Mouse (Mus musculus) embryonic stem cell, embryonic (primary cell): Measurements from ENCODE around the gene Ecm1.

ENCODE experiments used
- CTCF ChIA-PET, 4 experiments: fragments of 300-600 bp in 2 of 4; fragments of 350-600 bp in 2 of 4; sonication (Branson Sonifier 250); formaldehyde crosslinking; loops; one replicate each; lab custom pipeline; 2022; ENCODE audit warnings: inconsistent platforms in 2 of 4; lab: Charles Lee
- POLR2A ChIA-PET, 4 experiments: fragments of 300-600 bp in 2 of 4; fragments of 350-600 bp in 2 of 4; sonication (Branson Sonifier 250); formaldehyde crosslinking; loops; one replicate each; lab custom pipeline; 2022; ENCODE audit warnings: antibody characterized with exemption in 4 of 4, inconsistent platforms in 1 of 4; lab: Charles Lee

Gene Ecm1

DNA sequence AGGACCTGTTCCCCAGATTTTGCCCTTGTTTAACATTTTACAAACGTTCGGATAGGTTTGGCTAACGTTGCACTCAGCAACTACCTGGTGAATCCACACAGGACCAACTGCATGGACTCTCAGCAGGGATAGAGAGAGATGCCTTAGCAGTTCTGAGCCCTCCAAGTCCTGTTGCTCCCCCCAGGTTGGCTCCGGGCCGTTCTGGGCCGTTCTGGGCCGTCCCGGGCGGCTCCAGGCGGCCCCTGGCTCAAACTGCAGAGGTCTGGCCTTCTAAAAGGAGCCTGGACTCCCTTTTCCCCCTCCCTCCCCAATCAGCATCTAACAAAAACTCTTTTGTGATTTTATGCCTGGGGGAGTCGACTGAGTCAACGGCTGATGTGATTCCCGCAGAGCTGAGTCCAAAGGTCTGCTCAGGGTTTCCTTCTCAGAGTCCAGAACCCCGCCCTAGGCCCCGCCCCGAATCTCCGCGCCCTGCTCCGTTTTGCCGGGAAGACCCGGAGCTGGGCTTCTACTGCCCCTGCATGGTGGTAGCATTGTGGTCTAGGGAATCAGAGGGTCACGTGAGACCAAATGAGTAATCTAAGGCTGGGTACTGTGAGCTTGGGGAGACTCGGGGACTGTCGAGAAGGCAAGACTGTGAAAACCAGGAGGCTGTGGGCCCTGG lies 37.4 kb downstream of the Ecm1 start:
- ChIA-PET CTCF (interaction anchor here in 3 of 4 experiments (0.6 to 3.4 kb wide), 13 partner anchors 12 to 70 kb away, joined by 3 to 25 read pairs (median 3); partner anchors contain the start of gene Adamtsl4 (in 1 of the 3)), POLR2A (interaction anchor here (0.5 to 56.4 kb wide), 71 partner anchors 9 to 784 kb away, joined by 3 to 4457 read pairs (median 4); partner anchors contain the start of genes Adamtsl4 (in 3 of the 4), Ensa (in 3 of the 4), Golph3l (in 2 of the 4) and Arnt (in 1 of the 4))

GRCm38 (mm10) chr3:95701085-95701484 lies 38.3 kb downstream of the Ecm1 start:
- ChIA-PET POLR2A (interaction anchor here (0.6 to 56.4 kb wide), 32 partner anchors 9 to 783 kb away, joined by 3 to 4457 read pairs (median 6); partner anchors contain the start of genes Ensa (in 3 of the 4), Adamtsl4 (in 2 of the 4), Gabpb2 (in 1 of the 4) and Golph3l (in 1 of the 4)), CTCF (interaction anchor here in 3 of 4 experiments (0.6 to 3.4 kb wide), 5 partner anchors 11 to 331 kb away, joined by 3 to 25 read pairs (median 3); no protein-coding TSS in a partner anchor)

GRCm38 (mm10) chr3:95700233-95700681 lies 39.1 kb downstream of the Ecm1 start:
- ChIA-PET CTCF (interaction anchor here in 3 of 4 experiments (0.6 to 3.4 kb wide), 3 partner anchors 23 to 332 kb away, joined by 3 to 25 read pairs (median 7); no protein-coding TSS in a partner anchor), POLR2A (interaction anchor here in 3 of 4 experiments (1.0 to 56.4 kb wide), 14 partner anchors 10 to 112 kb away, joined by 3 to 4457 read pairs (median 20); partner anchors contain the start of genes Adamtsl4 (in 2 of the 3), Ensa (in 1 of the 3), Golph3l (in 1 of the 3) and Mcl1 (in 1 of the 3))

- CTCF ChIA-PET, result interaction anchor here in 1 of 4 experiments (0.7 kb wide), 1 partner anchor 21 kb away, joined by 3 read pairs; no protein-coding TSS in a partner anchor
- POLR2A ChIA-PET, result interaction anchor here (0.5 to 56.4 kb wide), 9 partner anchors 9 to 264 kb away, joined by 3 to 4457 read pairs (median 39); partner anchors contain the start of genes Adamtsl4 (in 2 of the 4), Arnt (in 1 of the 4), Ecm1 (in 1 of the 4) and Ensa (in 1 of the 4)
Observed at GRCm38 (mm10) chr3:95698286-95698685, 41.1 kb downstream of the Ecm1 start.

- ChIA-PET CTCF (no interaction called here), POLR2A (interaction anchor here in 3 of 4 experiments (0.7 to 56.4 kb wide), 9 partner anchors 8 to 72 kb away, joined by 3 to 4457 read pairs (median 5); partner anchors contain the start of genes Ensa (in 2 of the 3), Adamtsl4 (in 1 of the 3) and Mcl1 (in 1 of the 3))
Observed at GRCm38 (mm10) chr3:95696360-95696759, 43.0 kb downstream of the Ecm1 start.

DNA sequence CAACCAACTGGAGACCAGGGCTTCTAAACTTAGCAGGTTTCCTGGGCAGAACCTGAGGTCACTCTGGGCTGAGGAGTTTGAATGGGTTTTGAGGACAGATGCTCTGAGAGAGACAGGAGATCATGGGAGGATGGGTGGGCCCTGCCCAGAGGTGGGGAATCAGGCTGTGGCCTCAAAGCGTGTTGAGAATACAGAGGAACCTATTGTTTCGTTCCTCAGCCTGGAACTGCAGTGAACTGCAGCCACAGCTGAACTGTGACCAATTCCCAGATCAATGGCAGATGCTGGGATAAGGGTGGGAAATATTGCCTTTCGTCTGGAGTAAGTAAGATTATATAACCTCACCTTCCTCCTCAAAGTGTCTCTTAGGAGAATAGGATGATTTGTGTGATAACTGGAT lies 43.6 kb downstream of the Ecm1 start:
- CTCF ChIA-PET, result interaction anchor here in 1 of 4 experiments (0.6 kb wide), 1 partner anchor 30 kb away, joined by 4 read pairs; no protein-coding TSS in a partner anchor
- POLR2A ChIA-PET, result interaction anchor here in 3 of 4 experiments (0.6 to 56.4 kb wide), 7 partner anchors 8 to 44 kb away, joined by 3 to 4457 read pairs (median 5); partner anchors contain the start of genes Adamtsl4 (in 1 of the 3), Ensa (in 1 of the 3) and Mcl1 (in 1 of the 3)

GRCm38 (mm10) chr3:95694808-95695703 lies 44.3 kb downstream of the Ecm1 start:
- ChIA-PET CTCF (interaction anchor here (0.6 to 1.3 kb wide), 5 partner anchors 8 to 43 kb away, joined by 3 to 5 read pairs (median 4); no protein-coding TSS in a partner anchor), POLR2A (interaction anchor here in 3 of 4 experiments (0.6 to 56.4 kb wide), 5 partner anchors 12 to 44 kb away, joined by 3 to 4457 read pairs (median 20); partner anchors contain the start of genes Ensa (in 1 of the 3) and Mcl1 (in 1 of the 3))

DNA sequence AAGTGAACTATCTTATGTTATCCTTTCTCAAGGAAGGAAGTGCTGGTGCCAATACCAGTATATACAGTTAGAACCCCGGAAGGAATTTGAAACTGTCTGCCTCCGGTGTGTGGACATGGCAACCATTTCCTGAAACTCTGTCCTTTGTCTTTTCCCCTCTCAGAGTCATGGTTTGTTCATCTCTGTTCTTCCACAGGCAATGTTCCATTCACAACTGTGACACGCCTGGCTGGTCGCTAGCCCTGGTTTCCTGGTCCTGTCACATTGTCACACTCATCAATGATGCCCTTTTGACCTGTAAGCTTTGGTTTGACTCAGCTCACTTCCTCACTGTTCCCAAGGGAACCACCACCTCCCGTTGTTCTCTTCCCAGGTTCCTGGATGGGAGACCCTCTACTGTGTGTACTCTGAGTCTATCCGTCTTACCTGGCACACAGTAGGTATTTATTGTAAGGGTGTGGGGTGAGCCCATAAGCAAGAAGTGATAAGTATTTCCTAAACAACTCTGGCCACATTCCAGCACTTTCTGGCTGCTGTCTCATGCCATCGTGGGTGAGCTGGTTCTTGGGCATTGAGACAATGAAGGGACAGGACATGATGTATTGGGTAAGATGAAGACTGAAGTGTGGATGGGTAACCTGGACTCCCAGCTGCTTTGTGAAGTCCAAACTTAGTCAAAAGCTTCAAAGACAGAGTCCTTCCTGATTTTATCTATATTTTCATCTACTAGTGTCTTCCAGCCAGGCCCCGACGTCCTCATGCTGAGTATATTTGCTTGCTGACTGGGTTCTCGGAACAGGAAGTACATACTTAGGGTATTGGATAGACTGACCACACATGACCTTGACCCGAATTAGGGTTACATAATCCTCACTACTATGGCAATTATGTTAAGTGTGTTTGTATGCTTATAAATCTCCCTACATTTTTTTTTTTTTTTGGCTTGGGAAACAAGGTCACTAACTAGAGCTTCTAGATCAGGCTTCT lies 45.3 kb downstream of the Ecm1 start:
- CTCF ChIA-PET, result interaction anchor here in 2 of 4 experiments (0.7 to 1.3 kb wide), 3 partner anchors 11 to 42 kb away, joined by 3 to 6 read pairs (median 5); no protein-coding TSS in a partner anchor

DNA sequence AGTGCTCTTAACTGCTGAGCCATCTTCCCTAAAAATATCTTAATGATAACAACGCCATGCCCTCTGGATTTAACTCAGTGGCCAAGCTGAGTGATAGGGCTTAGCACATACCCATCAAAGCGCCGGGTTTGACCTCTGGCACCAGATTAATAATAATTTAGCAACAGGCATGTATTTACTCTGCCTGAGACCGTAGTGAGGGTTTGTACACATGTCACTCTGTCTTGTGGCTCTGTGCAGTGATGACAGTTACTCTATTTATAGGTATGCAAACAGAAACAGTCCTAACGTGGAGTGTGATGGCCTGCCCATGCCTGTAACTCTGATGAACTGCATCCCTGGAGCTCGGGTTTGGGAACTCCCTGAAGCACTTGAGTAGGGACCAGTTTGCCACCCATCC lies 46.7 kb downstream of the Ecm1 start:
- ChIA-PET POLR2A (interaction anchor here in 2 of 4 experiments (0.6 to 56.4 kb wide), 4 partner anchors 9 to 41 kb away, joined by 3 to 4457 read pairs (median 4); partner anchors contain the start of genes Ensa (in 1 of the 2) and Mcl1 (in 1 of the 2)), CTCF (interaction anchor here in 1 of 4 experiments (0.9 kb wide), 1 partner anchor 10 kb away, joined by 6 read pairs; no protein-coding TSS in a partner anchor)

More for the DNA sequence above, 45.3 kb downstream of the Ecm1 start:
- POLR2A ChIA-PET, result interaction anchor here in 2 of 4 experiments (0.6 to 56.4 kb wide), 9 partner anchors 8 to 130 kb away, joined by 3 to 4457 read pairs (median 4); partner anchors contain the start of genes Ensa (in 2 of the 2) and Mcl1 (in 1 of the 2)

DNA sequence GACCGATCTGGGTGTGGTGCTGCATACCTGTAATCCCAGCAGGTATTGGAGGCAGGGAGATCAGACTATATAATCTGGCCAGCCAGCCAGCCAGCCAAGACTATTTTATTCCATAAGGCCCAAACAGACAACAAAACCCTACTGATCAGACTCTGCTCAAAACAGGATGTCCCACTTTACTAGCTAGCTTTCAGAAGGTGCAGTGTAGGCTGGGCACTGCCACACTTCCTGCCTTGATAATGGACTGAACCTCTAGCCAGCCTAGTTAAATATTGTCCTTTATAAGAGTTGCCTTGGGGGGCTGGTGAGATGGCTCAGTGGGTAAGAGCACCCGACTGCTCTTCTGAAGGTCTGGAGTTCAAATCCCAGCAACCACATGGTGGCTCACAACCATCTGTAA lies 48.8 kb downstream of the Ecm1 start:
- ChIA-PET CTCF (interaction anchor here in 2 of 4 experiments (0.7 to 1.0 kb wide), 3 partner anchors 12 to 64 kb away, joined by 3 read pairs; no protein-coding TSS in a partner anchor), POLR2A (interaction anchor here in 3 of 4 experiments (0.6 to 56.4 kb wide), 10 partner anchors 10 to 257 kb away, joined by 3 to 4534 read pairs (median 22); partner anchors contain the start of genes Ensa (in 2 of the 3), Mcl1 (in 2 of the 3) and Arnt (in 1 of the 3))

GRCm38 (mm10) chr3:95689940-95690339 lies 49.4 kb downstream of the Ecm1 start:
- ChIA-PET POLR2A (interaction anchor here in 3 of 4 experiments (0.6 to 56.4 kb wide), 15 partner anchors 10 to 967 kb away, joined by 3 to 4534 read pairs (median 4); partner anchors contain the start of genes Ensa (in 2 of the 3), Mcl1 (in 2 of the 3) and Arnt (in 1 of the 3)), CTCF (interaction anchor here (0.6 to 5.9 kb wide), 6 partner anchors 8 to 14 kb away, joined by 3 to 44 read pairs (median 3); no protein-coding TSS in a partner anchor)

- ChIA-PET POLR2A (interaction anchor here (0.5 to 56.4 kb wide), 15 partner anchors 10 to 967 kb away, joined by 3 to 4534 read pairs (median 3); partner anchors contain the start of genes Ensa (in 2 of the 4) and Mcl1 (in 2 of the 4)), CTCF (interaction anchor here (0.6 to 5.9 kb wide), 5 partner anchors 8 to 13 kb away, joined by 3 to 44 read pairs (median 3); no protein-coding TSS in a partner anchor)
Observed at GRCm38 (mm10) chr3:95689171-95689915, 50.0 kb downstream of the Ecm1 start.

GRCm38 (mm10) chr3:95687524-95688421 lies 51.6 kb downstream of the Ecm1 start, which contains the start of gene Adamtsl4:
Gene Adamtsl4 (minus strand): TSS chr3:95687917.
- CTCF ChIA-PET, result interaction anchor here in 3 of 4 experiments (0.6 to 5.9 kb wide), 8 partner anchors 11 to 646 kb away, joined by 3 to 44 read pairs (median 4); no protein-coding TSS in a partner anchor
- POLR2A ChIA-PET, result interaction anchor here (0.6 to 56.4 kb wide), 15 partner anchors 9 to 942 kb away, joined by 3 to 4534 read pairs (median 5); partner anchors contain the start of genes Ensa (in 2 of the 4), Mcl1 (in 2 of the 4), Ecm1 (in 1 of the 4) and Golph3l (in 1 of the 4)
